Mouse (Mus musculus) hindbrain, embryonic 15.5 days (tissue): ENCODE measurements around the gene Nsdhl. TPM values are rescaled to one million over a fixed set of nuclear protein-coding genes. Genes with fewer than 3 reads are reported as not detected.

Source experiments
- ATAC-seq: fragments of 200-750 bp; cut with Nextera tagmentation; 2 replicates; pipeline ENCODE4 v1.8.0; 2017; ENCODE audit warnings: low read depth, moderate number of reproducible peaks, moderate TSS enrichment; ENCODE audit not compliant: low FRiP score
- H3K27ac ChIP-seq: fragments of 300-500 bp; sonication (generic); replicated peaks from 2 replicates; pipeline ENCODE4 v1.5.1; 2015; ENCODE audit warnings: mild to moderate bottlenecking, inconsistent platforms
- H3K27me3 ChIP-seq: fragments of 300-500 bp; sonication (generic); 2 replicates; pipeline ENCODE4 v1.6.1; 2015; ENCODE audit warnings: control low read depth, inconsistent platforms
- H3K36me3 ChIP-seq: fragments of 300-500 bp; sonication (generic); 2 replicates; pipeline ENCODE4 v1.6.1; 2015; ENCODE audit warnings: control low read depth, inconsistent platforms
- H3K4me1 ChIP-seq: fragments of 300-500 bp; sonication (generic); replicated peaks from 2 replicates; pipeline ENCODE4 v1.6.1; 2015; ENCODE audit warnings: control low read depth, inconsistent platforms
- H3K4me2 ChIP-seq: fragments of 300-500 bp; sonication (generic); 2 replicates; pipeline ENCODE4 v1.6.1; 2015; ENCODE audit warnings: moderate library complexity, mild to moderate bottlenecking, inconsistent platforms
- H3K4me3 ChIP-seq: fragments of 300-500 bp; sonication (generic); 2 replicates; pipeline ENCODE4 v1.5.1; 2015; ENCODE audit warnings: mild to moderate bottlenecking, inconsistent platforms
- H3K9ac ChIP-seq: fragments of 300-500 bp; sonication (generic); 2 replicates; pipeline ENCODE4 v1.6.1; 2015; ENCODE audit warnings: inconsistent platforms
- H3K9me3 ChIP-seq: fragments of 300-500 bp; sonication (generic); 2 replicates; pipeline ENCODE4 v1.6.1; 2016; ENCODE audit warnings: control low read depth, inconsistent platforms
- WGBS: fragments of 180-500 bp; shearing (Covaris S2); methylation state at CpG from one replicate; pipeline ENCODE4 v1.1.7; 2015; 5-methylcytosine and 5-hydroxymethylcytosine counted together
- polyA plus RNA-seq: library from polyadenylated mRNA; unstranded; fragments of >200 nt; fragmentation: Nextera tagmentation; extraction: Ambion mirVana; gene quantifications from 2 replicates; pipeline ENCODE4 v1.2.1, GENCODE M21; 2015

The Nsdhl gene
- polyA plus RNA-seq, 1 experiment from 2014 or later = 49.2 TPM

DNA sequence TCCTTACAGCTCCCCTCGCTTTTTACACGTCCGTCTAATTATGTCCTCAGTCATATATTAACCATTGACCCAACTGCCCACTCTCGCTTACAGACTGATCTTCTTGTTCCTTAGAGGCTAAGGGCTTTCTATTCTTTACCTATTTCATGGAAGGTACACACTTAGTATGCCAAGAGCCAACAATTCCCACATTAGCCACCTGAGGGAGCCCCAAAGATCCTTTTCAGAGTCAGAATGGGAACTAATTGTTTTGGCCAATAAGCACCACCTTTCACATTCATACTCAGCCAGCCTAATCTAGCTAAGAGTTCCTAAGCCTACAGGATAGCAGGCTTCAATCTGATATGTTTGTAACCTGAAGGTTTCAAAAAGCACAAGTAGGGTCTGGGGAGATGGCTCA is 42.1 kb downstream of the Nsdhl start:
- Histone ChIP-seq H3K27ac (no peak overlapping the region), H3K4me2 (no peak overlapping the region)

GRCm38 (mm10) chrX:72961511-72961910 is 43.2 kb downstream of the Nsdhl start:
- 79% methylated on average over 3 of the region's 3 CpGs for WGBS
- no peaks in the 10 kb centered on the region for H3K4me1 ChIP-seq
- peaks cover 11% of the 10 kb centered on the region; the same call in 1 of the 2 replicates for H3K36me3 ChIP-seq
- no peaks in the 10 kb centered on the region for H3K27me3 ChIP-seq
- ATAC-seq = no peak
- no peak overlapping the region for H3K27ac ChIP-seq
- H3K4me3 ChIP-seq = no peak overlapping the region
- H3K4me2 ChIP-seq = no peak overlapping the region
- no peaks in the 10 kb centered on the region for H3K9me3 ChIP-seq
- no peak overlapping the region for H3K9ac ChIP-seq

More for the DNA sequence above, 42.1 kb downstream of the Nsdhl start:
- no peaks in the 10 kb centered on the region for H3K4me1 ChIP-seq
- H3K9ac ChIP-seq = no peak overlapping the region
- no peaks in the 10 kb centered on the region for H3K27me3 ChIP-seq
- no peak overlapping the region for H3K4me3 ChIP-seq
- H3K9me3 ChIP-seq = no peaks in the 10 kb centered on the region
- ATAC-seq = no peak
- 88% methylated on average over 4 of the region's 4 CpGs for WGBS
- peaks cover 11% of the 10 kb centered on the region; the same call in 1 of the 2 replicates for H3K36me3 ChIP-seq

DNA sequence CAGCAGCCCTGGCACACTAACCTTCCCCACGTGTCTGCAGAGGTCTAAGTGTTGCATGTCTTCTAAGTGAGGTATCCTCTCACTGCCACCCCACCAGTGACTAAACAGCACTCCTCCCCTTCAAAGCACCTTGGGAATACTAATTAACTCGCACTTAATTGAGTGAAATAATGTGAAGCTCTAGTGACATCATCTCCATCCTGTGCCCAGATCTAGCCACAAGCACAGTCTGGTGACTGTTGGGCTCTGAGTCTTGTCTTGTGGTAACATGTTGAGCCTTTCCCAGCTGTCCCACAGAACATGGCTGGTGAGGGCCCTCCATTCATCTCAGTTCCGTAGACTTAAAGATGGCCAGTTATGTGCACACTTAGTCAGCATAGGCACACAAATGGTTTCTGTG is 44.4 kb downstream of the Nsdhl start:
- H3K9me3 ChIP-seq = no peaks in the 10 kb centered on the region
- no peak overlapping the region for H3K4me3 ChIP-seq
- ATAC-seq = no peak
- H3K27me3 ChIP-seq = no peaks in the 10 kb centered on the region
- peaks cover 11% of the 10 kb centered on the region; the same call in 1 of the 2 replicates for H3K36me3 ChIP-seq
- H3K9ac ChIP-seq = no peak overlapping the region
- no peak overlapping the region for H3K4me2 ChIP-seq
- 79% methylated on average over 3 of the region's 3 CpGs for WGBS
- no peaks in the 10 kb centered on the region for H3K4me1 ChIP-seq
- no peak overlapping the region for H3K27ac ChIP-seq

DNA sequence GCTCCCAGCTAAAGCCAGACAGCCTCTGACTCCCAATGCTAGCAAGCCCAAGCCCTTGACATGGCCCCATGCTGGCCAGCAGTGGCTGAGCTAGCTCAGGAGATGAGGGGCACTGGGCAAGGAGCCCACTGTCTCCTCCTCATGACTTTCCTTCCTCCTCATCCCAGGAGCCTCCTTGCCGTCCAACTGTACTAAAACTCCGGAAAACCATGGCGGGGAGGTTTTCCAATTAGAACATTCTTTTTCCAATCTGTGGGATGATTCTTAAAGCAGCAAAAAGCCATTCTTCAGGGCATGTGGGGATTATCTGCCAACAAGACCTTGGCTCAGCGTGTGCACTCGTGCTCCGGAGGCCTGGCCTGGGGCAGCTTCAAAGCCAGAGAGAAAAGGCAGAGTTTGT is 64.5 kb downstream of the Nsdhl start:
- Histone ChIP-seq H3K9ac (no peak overlapping the region), H3K4me3 (no peak overlapping the region), H3K27ac (no peak overlapping the region), H3K4me1 (no peaks in the 10 kb centered on the region), H3K9me3 (no peaks in the 10 kb centered on the region), H3K27me3 (peaks cover 4% of the 10 kb centered on the region), H3K4me2 (no peak overlapping the region), H3K36me3 (no peaks in the 10 kb centered on the region)
- 77% methylated on average over 6 of the region's 6 CpGs for WGBS
- no peak for ATAC-seq

- H3K27me3 ChIP-seq = peaks cover 5% of the 10 kb centered on the region
- H3K4me2 ChIP-seq = no peak overlapping the region
- no peak overlapping the region for H3K4me3 ChIP-seq
- WGBS = 83% methylated on average over 2 of the region's 2 CpGs
- ATAC-seq = no peak
- no peaks in the 10 kb centered on the region for H3K9me3 ChIP-seq
- no peak overlapping the region for H3K27ac ChIP-seq
- no peak overlapping the region for H3K9ac ChIP-seq
- no peaks in the 10 kb centered on the region for H3K36me3 ChIP-seq
- no peaks in the 10 kb centered on the region for H3K4me1 ChIP-seq
Observed at GRCm38 (mm10) chrX:72985607-72986006, 67.2 kb downstream of the Nsdhl start.

DNA sequence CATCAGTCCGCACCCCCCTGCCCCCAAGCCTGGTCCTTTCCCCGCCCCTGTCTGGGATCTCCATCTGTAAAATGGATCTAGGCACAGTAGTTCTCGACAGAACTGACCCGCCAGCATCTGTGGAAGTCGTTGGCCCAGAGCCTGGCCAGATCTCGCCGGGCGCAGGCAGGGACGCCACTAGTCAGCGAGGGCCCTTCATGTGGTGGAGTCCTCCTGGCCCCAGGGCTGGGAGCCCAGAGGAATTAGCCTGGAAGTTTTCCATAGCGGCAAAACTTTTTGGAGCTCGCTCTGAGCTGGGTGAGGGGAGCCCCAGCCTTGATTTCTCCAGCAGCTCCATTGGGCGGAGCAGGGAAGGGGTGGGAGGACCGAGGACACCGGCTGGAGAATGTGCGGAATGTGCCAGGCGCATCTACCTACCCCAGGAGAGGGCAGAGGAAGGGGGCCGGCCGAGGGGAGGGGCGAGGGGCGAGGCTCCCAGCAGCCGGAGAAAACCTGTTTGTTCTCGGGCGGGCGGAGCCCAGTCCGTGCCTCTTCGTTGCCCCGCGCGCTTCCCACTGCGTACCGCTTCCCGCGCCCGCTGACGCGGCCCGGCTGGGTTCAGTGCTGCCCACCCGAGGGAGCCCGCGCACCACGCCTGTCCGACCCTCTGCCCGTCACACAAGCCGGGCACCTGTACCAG is 68.6 kb downstream of the Nsdhl start, which contains the start of gene Zfp185:
Gene Zfp185 (plus strand): TSS at position 499 of the 679 bp plus-strand sequence.
- H3K9ac ChIP-seq = 0 out of 2 replicates have a peak within 1 kb of the TSS, but pooled peaks have one; percentile 7
- no peaks in the 10 kb centered on the region for H3K36me3 ChIP-seq
- H3K9me3 ChIP-seq = no peaks in the 10 kb centered on the region
- no peak within 1 kb of the TSS for H3K27ac ChIP-seq
- WGBS = 29% methylated on average over 40 of the region's 45 CpGs
- peak within 1 kb of the TSS; percentile 41 for H3K4me3 ChIP-seq
- H3K27me3 ChIP-seq = peaks cover 5% of the 10 kb centered on the region
- peak; percentile 76; the same call in 1 of the 2 replicates for ATAC-seq
- peak within 1 kb of the TSS; percentile 68 for H3K4me2 ChIP-seq
- no peaks in the 10 kb centered on the region for H3K4me1 ChIP-seq

- H3K9me3 ChIP-seq = no peaks in the 10 kb centered on the region
- no peaks in the 10 kb centered on the region for H3K36me3 ChIP-seq
- H3K4me2 ChIP-seq = peak overlapping the region; percentile 68
- ATAC-seq = no peak
- 0 out of 2 replicates have a peak overlapping the region, but pooled peaks have one; percentile 7 for H3K9ac ChIP-seq
- no peak overlapping the region for H3K27ac ChIP-seq
- 35% methylated on average over 14 of the region's 14 CpGs for WGBS
- no peaks in the 10 kb centered on the region for H3K4me1 ChIP-seq
- peaks cover 5% of the 10 kb centered on the region for H3K27me3 ChIP-seq
- H3K4me3 ChIP-seq = peak overlapping the region; percentile 41
Observed at GRCm38 (mm10) chrX:72987520-72987905, 69.2 kb downstream of the Nsdhl start.

DNA sequence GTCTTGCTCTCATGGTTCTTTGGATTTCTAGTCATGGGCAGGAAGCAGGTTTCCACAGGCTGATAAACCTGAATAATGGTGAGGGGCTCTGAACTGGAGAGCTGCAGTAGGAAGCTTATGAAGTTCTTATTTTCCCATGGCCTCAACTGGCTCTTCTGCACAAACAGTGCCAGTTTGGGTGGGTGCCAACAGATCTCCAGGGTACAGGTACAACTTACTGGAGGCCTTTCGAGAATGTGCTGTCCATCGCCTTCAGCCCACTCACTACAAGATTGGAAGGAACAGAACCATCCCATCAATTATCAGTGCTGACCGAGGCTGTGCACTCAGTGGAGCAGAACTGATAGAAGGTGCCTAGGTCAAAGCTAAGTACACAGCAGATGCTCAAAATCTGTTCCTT is 70.1 kb downstream of the Nsdhl start:
- no peak overlapping the region for H3K4me3 ChIP-seq
- peaks cover 5% of the 10 kb centered on the region for H3K27me3 ChIP-seq
- no peak overlapping the region for H3K4me2 ChIP-seq
- no peak overlapping the region for H3K27ac ChIP-seq
- H3K9me3 ChIP-seq = no peaks in the 10 kb centered on the region
- WGBS = 78% methylated on average over 3 of the region's 3 CpGs
- ATAC-seq = no peak
- no peaks in the 10 kb centered on the region for H3K36me3 ChIP-seq
- H3K9ac ChIP-seq = no peak overlapping the region
- no peaks in the 10 kb centered on the region for H3K4me1 ChIP-seq

DNA sequence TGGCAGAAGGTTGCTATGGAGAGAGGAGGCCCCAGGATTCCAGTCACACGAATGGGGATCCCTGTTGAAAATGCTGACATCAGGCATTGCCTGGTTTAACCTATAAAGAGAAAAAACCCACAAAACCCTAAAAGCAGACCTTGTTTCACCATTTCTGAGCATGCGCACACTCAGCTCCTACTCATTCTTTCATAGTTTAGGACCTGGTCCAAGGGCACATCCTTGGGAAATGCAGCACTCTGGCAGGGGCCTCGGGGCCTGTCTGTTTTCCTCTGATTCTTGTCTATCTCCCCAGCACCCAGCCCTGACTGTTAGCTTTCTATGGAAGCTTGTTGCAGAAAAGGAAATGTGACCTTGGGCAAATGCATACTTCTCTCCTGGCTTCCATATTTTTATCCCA is 72.2 kb downstream of the Nsdhl start:
- WGBS = 71% methylated on average over 3 of the region's 3 CpGs
- Histone ChIP-seq H3K4me3 (no peak overlapping the region), H3K27ac (no peak overlapping the region), H3K9ac (no peak overlapping the region), H3K36me3 (no peaks in the 10 kb centered on the region), H3K4me2 (no peak overlapping the region), H3K9me3 (no peaks in the 10 kb centered on the region), H3K27me3 (peaks cover 5% of the 10 kb centered on the region), H3K4me1 (no peaks in the 10 kb centered on the region)
- ATAC-seq = no peak

- Histone ChIP-seq H3K27me3 (peaks cover 5% of the 10 kb centered on the region), H3K9me3 (no peaks in the 10 kb centered on the region), H3K36me3 (no peaks in the 10 kb centered on the region), H3K4me3 (no peak overlapping the region), H3K4me1 (no peaks in the 10 kb centered on the region), H3K4me2 (no peak overlapping the region), H3K27ac (no peak overlapping the region), H3K9ac (no peak overlapping the region)
- no peak for ATAC-seq
- 61% methylated on average over 5 of the region's 5 CpGs for whole genome bisulfite sequencing
Observed at GRCm38 (mm10) chrX:72992291-72992919, 74.0 kb downstream of the Nsdhl start.

DNA sequence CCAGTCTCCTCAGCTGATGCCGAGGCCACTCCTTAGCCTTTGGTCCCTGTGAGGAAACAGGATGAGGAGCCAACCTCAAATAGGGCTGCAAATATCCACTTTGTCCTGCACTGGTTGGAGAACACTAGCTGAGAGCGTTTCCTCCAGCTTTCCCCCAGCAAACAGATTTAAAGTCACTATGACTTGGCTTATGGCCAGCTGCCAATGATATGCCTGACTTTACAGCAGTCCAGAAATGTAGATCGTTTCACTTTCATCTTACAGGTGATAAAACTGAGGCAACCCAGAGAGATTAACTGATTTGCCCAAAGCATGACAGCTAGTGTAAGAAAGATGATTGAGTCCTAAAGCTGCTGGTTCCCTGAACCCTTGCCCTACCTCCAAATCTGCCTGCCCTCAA is 77.2 kb downstream of the Nsdhl start:
- no peak for ATAC-seq
- H3K27me3 ChIP-seq = no peaks in the 10 kb centered on the region

DNA sequence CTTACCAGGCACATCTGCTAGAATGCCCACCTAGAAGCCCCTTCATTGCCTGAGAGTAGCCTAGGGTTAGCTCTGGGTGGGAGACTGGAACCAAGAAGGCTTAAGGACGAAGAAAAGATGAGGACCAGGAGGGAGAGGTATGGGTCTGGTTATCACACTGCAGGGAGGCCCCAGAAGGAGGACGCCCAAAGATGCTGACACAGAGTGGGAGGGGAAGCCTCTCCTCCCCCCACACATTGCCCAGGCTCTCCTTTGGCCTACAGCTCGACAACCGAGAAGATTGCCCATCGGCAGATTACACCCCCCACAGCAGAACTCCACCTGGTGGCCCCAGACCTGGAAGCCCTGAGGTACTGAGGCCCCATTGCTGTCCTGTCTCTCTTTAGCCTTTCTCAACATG is 84.8 kb downstream of the Nsdhl start:
- WGBS = 77% methylated on average over 5 of the region's 5 CpGs
- H3K4me1 ChIP-seq = no peaks in the 10 kb centered on the region
- H3K4me2 ChIP-seq = no peak overlapping the region
- H3K9ac ChIP-seq = no peak overlapping the region
- no peaks in the 10 kb centered on the region for H3K36me3 ChIP-seq
- H3K27ac ChIP-seq = no peak overlapping the region
- no peaks in the 10 kb centered on the region for H3K27me3 ChIP-seq
- no peak for ATAC-seq
- H3K4me3 ChIP-seq = no peak overlapping the region
- H3K9me3 ChIP-seq = no peaks in the 10 kb centered on the region

More for the DNA sequence above, 77.2 kb downstream of the Nsdhl start:
- Histone ChIP-seq H3K4me2 (no peak overlapping the region), H3K9ac (no peak overlapping the region), H3K4me1 (no peaks in the 10 kb centered on the region), H3K4me3 (no peak overlapping the region), H3K27ac (no peak overlapping the region), H3K9me3 (no peaks in the 10 kb centered on the region), H3K36me3 (no peaks in the 10 kb centered on the region)
- WGBS = 80% methylated on average over 3 of the region's 3 CpGs
